Mouse (Mus musculus): ENCODE results near the gene Igdcc3. TPM values are rescaled to one million over a fixed set of nuclear protein-coding genes. Genes with fewer than 3 reads are reported as not detected.
"Not testable (repeated sequence)": the region's sequence is repeated elsewhere in the genome, so short reads cannot be mapped to it uniquely, and the experiment has no call there.

Gene Igdcc3
- polyA plus RNA-seq, 1 experiment from 2014 or later = 145 TPM

DNA sequence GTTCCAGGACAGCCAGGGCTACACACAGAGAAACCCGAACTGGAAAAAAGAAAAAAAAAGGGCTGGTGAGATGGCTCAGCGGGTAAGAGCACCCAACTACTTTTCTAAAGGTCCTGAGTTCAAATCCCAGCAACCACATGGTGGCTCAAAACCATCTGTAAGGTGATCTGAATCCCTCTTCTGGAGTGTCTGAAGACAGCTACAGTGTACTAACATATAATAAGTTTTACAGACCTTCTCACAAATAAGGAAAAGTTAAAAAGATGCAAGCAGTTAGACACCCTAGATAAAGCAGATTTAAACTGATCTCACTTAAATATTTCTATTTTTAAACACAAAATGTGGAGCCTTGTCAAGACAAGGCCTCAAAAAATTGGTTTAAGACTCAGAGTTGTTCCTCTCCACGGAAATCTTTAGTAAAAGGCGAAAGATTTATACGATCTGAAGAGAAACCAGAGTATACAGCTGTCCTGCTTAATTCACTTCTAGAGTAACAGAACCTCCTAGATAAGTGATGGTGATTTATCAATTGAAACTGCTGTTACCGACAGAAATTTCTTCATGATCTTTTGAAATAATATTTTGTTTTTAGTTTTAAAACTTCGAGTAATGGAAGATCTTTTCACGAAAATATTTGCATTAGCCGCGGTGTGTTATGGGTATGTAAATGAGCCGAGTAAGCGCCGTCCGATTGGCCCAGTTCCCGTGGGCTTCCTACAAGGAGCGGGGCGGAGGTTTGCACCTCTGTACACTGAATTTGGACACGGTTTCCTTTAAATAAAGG is 60.6 kb downstream of the Igdcc3 start:
- Histone ChIP-seq H3K4me2 (peak overlapping the region; percentile 49), H3K27me3 (ENCODE audit: control insufficient read depth, insufficient read depth, low read length) (no peaks in the 10 kb centered on the region), H3K27ac (ENCODE audit: low read depth, low read length) (peak overlapping the region; percentile 28; the same call in 1 of the 2 replicates), H3K4me1 (ENCODE audit: control insufficient read depth, insufficient read depth, low read length) (no peaks in the 10 kb centered on the region), H3K9me3 (ENCODE audit: control insufficient read depth, low read length) (no peaks in the 10 kb centered on the region), H3K4me3 (ENCODE audit: low read depth, low read length) (peak overlapping the region; percentile 25), H3K36me3 (ENCODE audit: control insufficient read depth, insufficient read depth, low read length) (no peaks in the 10 kb centered on the region), H3K9ac (ENCODE audit: low read length) (peak overlapping the region; percentile 61)
- DNase-seq (ENCODE audit: low spot score, missing footprints) = peak; percentile 98
- ATAC-seq (ENCODE audit: low FRiP score) = peak; percentile 92
- under 1% methylated on average over 18 of the region's 18 CpGs for WGBS

DNA sequence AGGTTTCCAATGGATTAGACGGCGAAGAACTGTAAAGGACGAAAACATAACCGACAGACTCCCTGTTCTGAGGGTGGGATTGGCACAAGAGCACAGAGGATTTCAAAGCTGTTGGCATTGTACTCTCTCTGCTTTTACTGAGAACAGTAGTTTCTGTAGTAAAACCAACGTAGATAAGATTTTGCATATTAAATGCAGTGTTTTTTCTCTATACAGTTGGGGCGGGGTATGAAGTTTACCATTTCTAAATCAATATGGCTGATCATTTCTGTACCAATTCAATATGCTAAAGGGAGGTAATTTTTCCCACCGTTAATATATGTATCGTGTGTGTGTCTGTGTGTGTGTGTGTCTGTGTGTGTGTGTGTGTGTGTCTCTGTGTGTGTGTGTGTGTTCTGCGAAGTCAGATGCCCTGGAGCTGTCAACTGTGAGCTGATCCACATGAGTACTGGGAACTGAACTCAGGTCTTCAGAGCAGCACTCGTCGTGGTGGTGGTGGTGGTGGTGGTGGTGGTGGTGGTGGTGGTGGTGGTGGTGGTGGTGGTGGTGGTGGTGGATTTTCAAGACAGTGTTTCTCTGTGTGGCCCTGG is 61.3 kb downstream of the Igdcc3 start:
- Histone ChIP-seq H3K9ac (ENCODE audit: low read length) (peak overlapping the region; percentile 61), H3K4me1 (ENCODE audit: control insufficient read depth, insufficient read depth, low read length) (no peaks in the 10 kb centered on the region), H3K4me3 (ENCODE audit: low read depth, low read length) (peak overlapping the region; percentile 25), H3K27ac (ENCODE audit: low read depth, low read length) (peak overlapping the region; percentile 28; the same call in 1 of the 2 replicates), H3K27me3 (ENCODE audit: control insufficient read depth, insufficient read depth, low read length) (no peaks in the 10 kb centered on the region), H3K36me3 (ENCODE audit: control insufficient read depth, insufficient read depth, low read length) (no peaks in the 10 kb centered on the region), H3K4me2 (peak overlapping the region; percentile 49), H3K9me3 (ENCODE audit: control insufficient read depth, low read length) (no peaks in the 10 kb centered on the region)
- WGBS = 32% methylated on average over 11 of the region's 11 CpGs
- DNase-seq (ENCODE audit: low spot score, missing footprints) = no peak
- peak; percentile 49 for ATAC-seq (ENCODE audit: low FRiP score)

DNA sequence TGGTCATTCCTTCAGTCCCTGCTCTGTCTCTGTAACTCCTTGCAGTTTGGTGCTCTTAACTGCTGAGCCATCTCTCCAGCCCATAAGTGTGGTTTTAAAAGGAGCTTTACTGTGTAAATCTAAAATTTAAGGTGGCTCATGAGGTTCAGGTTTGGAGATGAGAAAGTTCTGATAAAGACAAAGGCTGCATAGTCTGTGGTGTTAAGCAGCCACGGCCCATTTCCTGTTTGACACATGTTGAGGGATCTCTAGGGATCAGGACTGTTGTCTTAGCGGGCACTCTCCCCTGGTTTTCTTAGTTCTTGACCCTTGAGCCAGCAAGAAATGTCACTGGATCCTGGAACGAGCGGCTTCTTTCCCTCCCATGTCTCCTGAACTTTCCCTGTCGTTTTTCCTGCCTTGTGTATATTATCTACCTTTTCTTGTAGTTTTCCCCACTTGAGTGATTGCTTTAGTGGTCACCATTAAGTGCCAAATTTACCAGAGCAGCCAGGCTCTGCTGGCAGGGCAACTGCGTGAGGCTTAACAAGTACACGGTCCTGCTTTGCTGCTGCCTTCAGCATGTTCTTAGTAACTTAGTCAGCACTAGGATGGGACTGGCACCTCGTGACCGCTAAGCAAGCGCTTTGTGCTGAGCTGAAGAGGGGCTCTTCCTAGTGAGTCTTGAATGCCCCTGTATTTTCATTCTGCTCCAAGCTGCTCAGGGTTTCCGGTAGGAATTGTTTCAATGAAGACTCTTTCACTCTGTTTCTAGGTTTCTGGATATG is 64.2 kb downstream of the Igdcc3 start:
- H3K27me3 ChIP-seq (ENCODE audit: control insufficient read depth, insufficient read depth, low read length) = no peaks in the 10 kb centered on the region

DNA sequence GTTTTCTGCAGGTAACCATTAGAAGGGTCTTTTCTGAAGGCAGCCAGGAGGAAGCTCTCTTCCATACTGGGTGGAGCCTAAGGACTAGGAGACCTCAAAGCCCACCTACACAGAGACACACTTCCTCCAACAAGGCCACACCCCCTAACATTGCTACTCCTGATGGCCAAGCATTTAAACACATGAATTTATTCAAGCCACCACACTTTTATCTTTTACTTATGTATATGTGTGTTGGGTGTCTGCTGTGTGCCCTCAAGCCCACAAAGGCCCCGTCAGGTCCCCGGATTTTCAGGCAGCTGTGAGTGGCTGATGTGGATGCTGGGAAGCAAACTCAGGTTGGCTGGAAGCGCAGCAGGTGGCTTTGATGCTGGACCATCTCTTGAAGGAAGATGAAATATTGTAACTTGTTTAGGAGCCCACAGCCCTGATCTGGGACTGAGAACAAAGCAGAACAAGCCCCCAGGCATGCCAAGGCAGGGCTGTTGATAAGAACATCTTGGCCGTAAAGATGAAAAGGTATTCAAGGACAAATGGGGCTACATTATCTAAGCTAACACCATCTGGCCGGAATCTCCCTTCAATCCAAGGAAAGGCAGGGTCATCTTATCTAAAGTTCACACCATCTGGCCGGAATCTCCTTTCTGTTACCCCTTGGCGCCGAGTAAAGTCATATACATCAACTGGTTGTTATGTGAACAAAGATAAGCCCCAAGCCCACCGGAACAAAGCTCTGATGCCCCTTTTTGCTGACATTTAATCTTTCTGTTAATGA is 66.2 kb downstream of the Igdcc3 start:
- 93% methylated on average over 9 of the region's 9 CpGs for whole genome bisulfite sequencing
- not testable (repeated sequence) for H3K4me1 ChIP-seq (ENCODE audit: control insufficient read depth, insufficient read depth, low read length); H3K4me2 ChIP-seq; H3K36me3 ChIP-seq (ENCODE audit: control insufficient read depth, insufficient read depth, low read length); H3K27me3 ChIP-seq (ENCODE audit: control insufficient read depth, insufficient read depth, low read length); ATAC-seq (ENCODE audit: low FRiP score); H3K4me3 ChIP-seq (ENCODE audit: low read depth, low read length); H3K27ac ChIP-seq (ENCODE audit: low read depth, low read length); H3K9ac ChIP-seq (ENCODE audit: low read length); DNase-seq (ENCODE audit: low spot score, missing footprints); H3K9me3 ChIP-seq (ENCODE audit: control insufficient read depth, low read length)

More for the DNA sequence above, 64.2 kb downstream of the Igdcc3 start:
- no peak overlapping the region for H3K4me3 ChIP-seq (ENCODE audit: low read depth, low read length)
- no peaks in the 10 kb centered on the region for H3K4me1 ChIP-seq (ENCODE audit: control insufficient read depth, insufficient read depth, low read length)
- H3K36me3 ChIP-seq (ENCODE audit: control insufficient read depth, insufficient read depth, low read length) = no peaks in the 10 kb centered on the region
- H3K9ac ChIP-seq (ENCODE audit: low read length) = no peak overlapping the region
- ATAC-seq (ENCODE audit: low FRiP score) (no peak), DNase-seq (ENCODE audit: low spot score, missing footprints) (no peak)
- 73% methylated on average over 11 of the region's 11 CpGs for WGBS
- H3K4me2 ChIP-seq = no peak overlapping the region
- no peak overlapping the region for H3K27ac ChIP-seq (ENCODE audit: low read depth, low read length)
- no peaks in the 10 kb centered on the region for H3K9me3 ChIP-seq (ENCODE audit: control insufficient read depth, low read length)

GRCm38 (mm10) chr9:65208293-65209179 is 67.5 kb downstream of the Igdcc3 start:
- ATAC-seq (ENCODE audit: low FRiP score) = no peak
- WGBS = 89% methylated on average over 32 of the region's 32 CpGs
- no peak overlapping the region for H3K4me2 ChIP-seq
- no peaks in the 10 kb centered on the region for H3K9me3 ChIP-seq (ENCODE audit: control insufficient read depth, low read length)
- no peak overlapping the region for H3K9ac ChIP-seq (ENCODE audit: low read length)
- no peak overlapping the region for H3K27ac ChIP-seq (ENCODE audit: low read depth, low read length)
- no peak overlapping the region for H3K4me3 ChIP-seq (ENCODE audit: low read depth, low read length)
- DNase-seq (ENCODE audit: low spot score, missing footprints) = no peak
- no peaks in the 10 kb centered on the region for H3K36me3 ChIP-seq (ENCODE audit: control insufficient read depth, insufficient read depth, low read length)
- no peaks in the 10 kb centered on the region for H3K27me3 ChIP-seq (ENCODE audit: control insufficient read depth, insufficient read depth, low read length)
- no peaks in the 10 kb centered on the region for H3K4me1 ChIP-seq (ENCODE audit: control insufficient read depth, insufficient read depth, low read length)

DNA sequence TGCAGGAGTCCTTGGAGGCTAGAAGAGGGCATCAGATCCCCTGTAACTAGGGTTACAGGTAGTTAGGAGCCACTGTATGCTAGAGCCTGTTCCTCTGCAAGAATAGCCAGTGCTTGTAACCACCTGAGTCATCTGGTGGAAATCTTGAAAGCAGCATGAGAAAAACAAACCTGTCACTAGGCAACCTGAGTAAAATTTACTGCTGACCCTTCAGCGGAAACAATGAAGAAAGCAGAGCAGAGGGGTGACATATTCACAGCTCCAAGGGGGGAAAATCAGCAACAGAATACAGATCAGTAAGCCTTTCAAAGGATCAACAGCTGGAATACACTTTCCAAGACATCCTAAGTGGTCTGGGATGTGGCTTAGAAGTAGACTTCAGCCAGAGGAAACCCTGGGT is 70.6 kb downstream of the Igdcc3 start:
- H3K9ac ChIP-seq (ENCODE audit: low read length) = no peak overlapping the region
- DNase-seq (ENCODE audit: low spot score, missing footprints) = no peak
- H3K4me3 ChIP-seq (ENCODE audit: low read depth, low read length) = no peak overlapping the region
- ATAC-seq (ENCODE audit: low FRiP score) = no peak
- H3K27me3 ChIP-seq (ENCODE audit: control insufficient read depth, insufficient read depth, low read length) = no peaks in the 10 kb centered on the region
- H3K4me2 ChIP-seq = no peak overlapping the region
- WGBS = 46% methylated on average over 1 of the region's 1 CpGs
- no peaks in the 10 kb centered on the region for H3K9me3 ChIP-seq (ENCODE audit: control insufficient read depth, low read length)
- H3K36me3 ChIP-seq (ENCODE audit: control insufficient read depth, insufficient read depth, low read length) = no peaks in the 10 kb centered on the region
- peaks cover 6% of the 10 kb centered on the region for H3K4me1 ChIP-seq (ENCODE audit: control insufficient read depth, insufficient read depth, low read length)
- H3K27ac ChIP-seq (ENCODE audit: low read depth, low read length) = no peak overlapping the region

- H3K9ac ChIP-seq (ENCODE audit: low read length) = peak overlapping the region; percentile 84; the same call in 1 of the 2 replicates
- peaks cover 6% of the 10 kb centered on the region for H3K4me1 ChIP-seq (ENCODE audit: control insufficient read depth, insufficient read depth, low read length)
- H3K36me3 ChIP-seq (ENCODE audit: control insufficient read depth, insufficient read depth, low read length) = no peaks in the 10 kb centered on the region
- H3K27ac ChIP-seq (ENCODE audit: low read depth, low read length) = no peak overlapping the region
- peak overlapping the region; percentile 92 for H3K4me2 ChIP-seq
- H3K9me3 ChIP-seq (ENCODE audit: control insufficient read depth, low read length) = no peaks in the 10 kb centered on the region
- H3K27me3 ChIP-seq (ENCODE audit: control insufficient read depth, insufficient read depth, low read length) = no peaks in the 10 kb centered on the region
- H3K4me3 ChIP-seq (ENCODE audit: low read depth, low read length) = peak overlapping the region; percentile 57
- 25% methylated on average over 10 of the region's 10 CpGs for WGBS
- ATAC-seq (ENCODE audit: low FRiP score) (no peak), DNase-seq (ENCODE audit: low spot score, missing footprints) (no peak)
Measured at GRCm38 (mm10) chr9:65214425-65214777, 73.4 kb downstream of the Igdcc3 start.

All from midbrain, embryonic 11.5 days (tissue).